Mouse (Mus musculus) T-cell, adult 2 months (primary cell): ENCODE measurements around the gene Siah1b.

Experiments used
- DNase-seq: peaks from one replicate; pipeline ENCODE4 v3.0.0; 2022; ENCODE audit warnings: low spot score

The Siah1b gene

DNA sequence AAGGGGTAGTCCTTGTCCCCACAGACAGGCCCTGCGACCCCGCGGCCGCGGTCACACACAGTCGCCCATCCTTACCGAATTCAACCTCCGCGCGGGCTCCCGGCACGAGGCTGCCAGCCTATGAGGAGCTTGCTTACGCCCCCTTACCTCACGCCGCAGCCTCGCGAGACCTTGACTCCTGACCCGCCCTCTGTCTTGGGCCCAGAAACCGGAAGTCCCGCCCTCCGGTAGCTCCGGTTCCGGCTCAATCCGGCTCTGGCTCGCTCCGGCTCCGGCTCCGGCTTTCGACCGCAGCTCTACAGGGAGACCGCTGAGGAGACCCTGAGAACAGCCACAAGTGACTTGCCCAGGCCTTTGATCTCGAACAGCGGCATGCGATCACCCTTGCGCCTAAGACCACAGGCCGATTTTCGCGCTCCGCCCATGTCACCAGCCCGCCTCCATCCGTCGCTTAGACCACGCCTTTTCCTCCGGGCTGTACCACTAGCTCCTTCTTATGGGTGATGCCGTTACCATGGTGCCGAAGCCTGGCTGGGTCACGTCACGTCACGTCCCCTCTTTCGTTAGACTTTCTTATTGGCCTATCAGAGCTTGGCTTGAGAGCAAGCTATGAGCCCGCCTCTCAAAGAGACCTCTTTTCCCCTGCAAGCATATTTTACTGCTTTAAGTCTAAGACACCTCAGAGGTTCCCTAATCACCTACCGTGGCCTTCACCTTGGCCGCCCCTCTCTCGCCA is at the start of gene Siah1b:
TSS of gene Siah1b (minus strand) at position 454 of the 736 bp plus-strand sequence.
- peak; percentile 91 for DNase-seq

DNA sequence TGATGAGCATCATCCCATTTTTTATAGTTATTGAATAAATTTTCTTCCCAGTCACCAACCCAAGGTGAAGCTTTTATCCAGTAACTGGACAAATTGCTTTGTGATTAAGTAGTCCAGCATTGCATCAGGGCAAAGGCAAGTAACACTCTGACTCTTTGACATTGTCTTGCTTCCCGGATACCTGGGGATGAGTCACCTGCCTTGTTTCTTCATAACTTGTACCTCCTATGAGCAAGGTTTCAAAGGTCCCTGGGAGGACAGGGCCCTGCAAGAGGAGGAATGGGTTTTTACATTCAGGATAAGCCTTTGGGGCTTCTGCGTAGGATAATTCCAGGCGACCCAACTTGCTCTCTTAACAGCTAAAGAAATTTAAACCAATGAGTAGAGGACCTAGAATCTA is 47.6 kb upstream of the Siah1b start:
- DNase-seq, result no peak

DNA sequence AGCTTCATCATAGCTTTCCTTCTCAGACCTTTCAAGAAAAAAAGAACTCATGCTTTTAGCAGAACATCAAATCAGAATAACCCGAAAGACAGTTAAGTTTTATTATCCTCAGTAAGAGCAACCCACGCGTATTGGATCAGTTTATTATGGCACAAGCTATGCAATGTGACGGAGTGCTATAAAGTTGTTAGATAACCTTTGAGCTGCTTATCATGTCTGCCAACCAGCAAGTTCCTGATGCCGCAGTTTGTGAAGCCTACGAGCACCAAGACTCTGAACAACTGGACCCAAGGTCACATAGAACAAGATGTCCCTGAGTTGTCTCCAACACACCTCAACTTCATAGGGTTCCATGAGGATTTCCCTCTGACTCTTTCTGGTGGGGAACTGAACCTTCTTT is 37.5 kb upstream of the Siah1b start:
- no peak for DNase-seq

DNA sequence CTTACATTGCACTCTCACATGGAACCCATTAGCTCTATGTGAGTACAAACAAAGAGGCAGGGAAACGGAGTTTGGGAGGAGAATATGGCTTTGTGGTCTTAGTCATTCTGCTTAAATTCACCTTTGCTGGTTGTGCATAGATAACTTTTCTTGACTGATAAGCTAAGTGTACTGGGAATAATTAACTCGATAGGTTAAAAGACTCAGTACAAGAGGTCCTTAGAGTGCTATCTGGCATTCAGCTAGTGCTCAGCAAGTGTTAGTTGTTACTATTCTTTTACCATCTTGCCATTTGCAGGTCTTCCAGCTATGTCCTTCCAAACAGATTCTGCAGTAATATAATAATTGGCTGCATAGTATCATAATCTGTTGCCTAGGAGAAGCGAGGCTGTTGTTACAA is 34.9 kb upstream of the Siah1b start:
- no peak for DNase-seq

DNA sequence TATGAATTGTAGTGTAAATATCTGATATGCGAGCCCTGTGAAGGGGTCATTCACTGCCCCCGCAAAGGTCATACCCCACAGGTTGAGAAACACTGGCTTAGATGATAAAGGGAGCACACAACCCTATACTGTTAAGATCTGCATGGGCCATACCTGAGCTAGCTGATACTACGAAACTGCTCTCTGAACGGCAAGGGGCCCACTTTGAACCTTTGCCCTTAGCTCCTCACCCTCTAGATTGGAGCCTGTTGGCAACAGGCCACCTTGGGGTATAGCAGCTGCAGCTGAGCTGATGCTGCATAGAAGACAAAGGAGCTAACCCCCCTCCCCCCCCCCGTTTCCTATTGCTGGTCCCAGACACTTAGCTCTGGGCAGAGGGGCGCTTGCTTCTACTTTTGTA is 26.4 kb upstream of the Siah1b start:
- no peak for DNase-seq

DNA sequence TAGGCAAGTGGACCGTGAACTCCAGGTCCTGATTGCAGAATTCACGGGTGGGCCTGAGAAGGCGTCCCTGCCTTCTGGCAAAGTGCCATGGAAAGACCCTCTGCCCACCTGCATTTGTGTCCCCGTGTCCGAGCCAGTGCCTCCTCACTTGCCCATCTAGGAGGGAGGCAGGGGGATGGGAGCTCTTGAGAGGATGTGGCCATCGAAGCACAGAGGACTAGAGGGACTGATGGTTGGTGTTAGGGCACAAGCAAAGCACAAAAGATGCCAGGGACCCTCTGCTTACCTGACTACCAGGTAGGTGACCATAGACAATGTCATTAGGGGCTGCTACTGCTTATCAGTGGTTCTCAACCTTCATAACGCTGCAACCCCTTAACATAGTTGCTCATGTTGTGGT is 25.9 kb upstream of the Siah1b start:
- no peak for DNase-seq

DNA sequence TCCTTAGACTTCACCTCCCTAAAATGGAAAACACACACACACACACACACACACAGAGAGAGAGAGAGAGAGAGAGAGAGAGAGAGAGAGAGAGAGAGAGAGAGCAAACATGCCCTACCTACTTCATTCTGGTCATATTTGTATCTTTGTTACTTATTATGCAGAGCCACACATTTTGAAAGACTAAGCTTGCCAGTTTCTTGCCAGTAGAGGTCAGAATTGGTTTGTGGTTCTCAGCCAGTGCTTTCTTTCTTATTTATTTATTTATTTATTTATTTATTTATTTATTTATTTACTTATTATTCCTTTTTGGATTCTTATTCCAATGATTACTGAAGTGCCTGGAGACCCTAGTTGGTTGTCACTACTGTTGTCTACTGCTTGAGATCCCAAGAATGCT is 25.2 kb upstream of the Siah1b start:
- no peak for DNase-seq

DNA sequence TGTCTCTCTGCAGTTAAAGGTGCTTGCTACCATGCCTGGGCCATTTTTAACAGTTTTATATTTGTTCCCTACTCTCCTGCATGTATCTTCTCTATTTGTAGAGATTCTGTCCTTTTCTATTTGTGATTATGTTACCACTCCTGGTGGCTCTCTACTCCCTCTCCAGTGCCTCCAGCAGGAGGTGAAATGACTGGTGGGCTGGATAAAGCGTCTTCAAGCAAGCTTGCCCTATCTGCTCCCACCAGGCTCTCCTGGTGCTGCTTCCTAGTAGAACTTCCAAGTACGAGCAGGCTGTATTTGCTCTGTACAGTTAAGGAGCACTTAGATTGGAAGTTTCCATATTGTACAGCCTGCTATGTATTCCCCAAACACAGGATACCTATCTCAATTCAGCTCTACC is 19.5 kb upstream of the Siah1b start:
- DNase-seq, result no peak

DNA sequence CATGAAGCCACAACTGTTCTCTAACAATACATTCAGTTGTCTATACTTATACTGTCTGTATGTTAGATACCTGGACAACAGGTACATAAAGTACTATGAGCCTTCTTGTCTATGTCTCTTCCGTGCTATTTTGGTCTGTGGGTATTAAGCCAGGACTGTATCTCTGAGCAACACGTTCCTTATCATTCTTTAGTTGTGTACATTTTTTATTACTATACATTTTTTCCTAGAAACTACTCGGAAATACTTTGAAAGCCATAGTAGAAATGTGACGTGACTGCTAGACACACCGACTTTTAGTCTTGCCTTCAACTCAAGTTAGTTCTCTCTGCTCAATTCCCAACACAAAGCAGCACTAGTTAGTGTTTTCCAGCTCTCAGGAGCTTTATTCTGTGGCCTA is 17.1 kb upstream of the Siah1b start:
- DNase-seq, result no peak

DNA sequence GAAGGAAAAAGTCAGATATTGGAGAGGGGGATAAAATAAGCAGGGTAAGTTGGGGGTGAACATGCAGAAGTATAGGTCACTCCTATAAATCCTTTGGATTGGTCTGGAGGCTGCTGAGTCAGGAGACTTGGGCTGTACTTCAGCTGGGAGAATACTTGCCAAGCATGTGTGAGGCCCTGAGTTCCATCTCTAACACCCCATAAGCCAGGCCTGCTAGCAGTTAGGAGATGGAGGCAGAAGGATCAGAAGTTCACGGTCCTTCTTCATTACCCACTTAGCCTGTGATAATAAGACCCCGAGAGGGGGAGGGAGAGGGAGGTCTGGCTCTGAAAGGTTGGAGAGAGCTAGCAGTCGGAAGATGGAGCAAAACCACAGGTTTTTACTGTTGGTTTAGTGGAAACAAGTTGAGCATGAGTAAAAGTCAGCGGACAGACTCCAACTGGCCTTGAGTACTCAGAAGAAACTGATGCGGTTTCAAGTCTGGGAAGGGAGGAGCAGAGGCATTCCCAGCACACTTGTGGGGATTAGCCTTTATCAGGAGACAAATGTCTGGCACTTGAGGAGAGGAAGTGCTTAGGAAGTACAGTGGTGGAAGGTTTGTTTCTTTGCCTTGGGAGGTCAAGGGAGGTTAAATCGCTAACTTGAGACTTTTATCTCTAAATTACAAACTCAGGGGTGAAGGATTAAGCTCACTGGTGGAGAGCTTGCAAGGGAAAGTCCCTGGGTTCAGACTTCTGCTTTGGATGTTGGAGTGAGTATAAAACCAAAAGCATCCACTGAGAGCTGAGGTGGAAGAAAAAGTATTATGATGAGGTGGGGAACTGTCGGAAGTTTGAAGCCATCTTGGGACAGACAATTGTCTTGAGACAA is 16.2 kb upstream of the Siah1b start:
- no peak for DNase-seq

DNA sequence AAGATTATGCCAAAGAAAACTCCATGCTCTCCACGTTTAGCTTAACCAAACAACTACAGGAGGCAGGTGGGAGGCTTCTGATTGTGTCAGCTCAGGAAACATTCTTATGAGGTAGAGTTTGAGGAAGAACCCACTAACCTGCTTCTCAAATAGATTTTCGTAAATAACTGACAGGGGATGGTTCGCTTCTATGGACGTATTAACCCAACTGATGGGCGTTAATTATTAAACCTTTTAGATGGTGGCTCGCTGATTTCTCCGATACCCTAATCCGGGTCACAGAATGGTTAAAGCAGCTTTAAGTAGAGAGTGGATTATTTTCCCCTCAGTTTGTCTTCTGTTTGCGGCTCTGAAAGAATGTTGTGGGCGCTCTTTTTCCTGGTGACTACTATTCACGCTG is 13.6 kb upstream of the Siah1b start:
- DNase-seq, result no peak

DNA sequence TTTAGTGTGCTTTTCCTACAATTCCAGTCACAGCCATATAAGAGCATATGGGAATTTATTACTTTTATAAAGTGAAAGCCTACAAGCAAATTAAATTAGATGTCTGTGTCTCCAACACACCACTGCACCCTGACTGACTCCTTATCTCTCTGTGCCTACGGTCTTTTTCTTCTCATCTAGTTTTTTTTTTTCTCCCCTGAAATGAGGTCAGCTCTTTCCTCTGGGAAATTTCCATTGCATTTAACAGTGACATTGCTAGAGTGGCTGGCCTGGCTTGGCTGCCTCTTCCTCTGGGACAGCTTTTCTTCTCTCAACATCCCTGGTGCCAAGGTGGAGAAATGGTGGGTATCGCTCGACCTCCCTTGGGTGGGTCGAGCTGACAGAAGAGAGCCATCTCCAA is 12.3 kb upstream of the Siah1b start, which contains the start of gene Cltrn:
TSS of gene Cltrn (plus strand) at position 249 of the 400 bp plus-strand sequence.
- no peak for DNase-seq

DNA sequence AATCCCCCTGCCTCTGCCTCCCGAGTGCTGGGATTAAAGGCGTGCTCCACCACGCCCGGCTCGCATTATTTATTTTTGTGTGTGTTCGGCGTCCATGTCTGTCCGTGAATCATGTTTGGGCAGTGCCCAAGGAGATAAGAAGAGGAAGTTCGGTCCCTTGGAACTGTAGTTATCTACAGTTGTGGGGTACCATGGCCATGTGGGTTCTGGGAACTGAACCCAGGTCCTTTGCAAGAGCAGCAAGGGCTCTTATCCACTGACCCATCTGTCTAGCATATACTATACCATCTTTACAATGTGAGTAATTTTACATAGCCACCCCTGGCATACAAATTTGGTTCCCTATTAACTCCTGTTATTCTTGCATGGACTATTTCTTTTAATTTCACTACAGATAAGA is 5.7 kb upstream of the Siah1b start:
- no peak for DNase-seq

DNA sequence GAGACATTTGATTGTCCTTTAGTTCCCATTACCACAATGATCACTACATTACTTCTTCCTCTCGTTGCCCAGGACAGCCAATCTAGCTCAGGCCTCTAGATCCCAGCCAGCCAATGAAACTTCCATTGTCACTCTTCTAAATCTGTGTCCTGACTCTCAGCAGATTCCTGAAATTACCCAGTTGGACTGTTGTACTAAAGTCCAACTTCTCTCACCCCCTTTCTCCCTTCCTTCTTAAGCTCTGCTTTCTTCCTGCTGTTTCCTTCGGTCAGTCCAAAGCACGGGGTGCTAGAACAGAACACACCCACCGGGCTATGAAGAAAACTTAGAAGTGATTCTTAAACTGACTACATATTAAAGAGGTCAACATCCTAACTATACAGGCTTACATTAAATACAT is 7.3 kb downstream of the Siah1b start:
- DNase-seq, result no peak

DNA sequence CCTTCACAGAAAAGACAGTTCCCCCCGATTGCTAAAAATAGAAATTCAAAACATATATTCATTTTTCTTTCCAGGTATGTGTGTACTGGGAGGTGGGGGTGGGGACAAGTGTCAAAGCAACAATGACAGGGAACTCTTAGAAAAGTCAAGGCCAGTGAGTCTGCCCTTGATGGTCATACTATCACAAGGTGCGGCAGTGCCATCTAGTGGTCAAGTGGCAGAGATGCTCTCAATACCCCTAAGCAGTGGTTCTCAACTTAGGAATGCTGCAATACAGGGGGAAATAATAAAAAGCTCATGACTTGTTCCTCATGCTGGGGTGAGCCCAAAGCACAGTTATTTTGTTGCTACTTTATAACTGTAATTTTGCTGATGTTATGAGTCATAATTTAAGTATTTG is 10.1 kb downstream of the Siah1b start:
- DNase-seq, result peak; percentile 48

DNA sequence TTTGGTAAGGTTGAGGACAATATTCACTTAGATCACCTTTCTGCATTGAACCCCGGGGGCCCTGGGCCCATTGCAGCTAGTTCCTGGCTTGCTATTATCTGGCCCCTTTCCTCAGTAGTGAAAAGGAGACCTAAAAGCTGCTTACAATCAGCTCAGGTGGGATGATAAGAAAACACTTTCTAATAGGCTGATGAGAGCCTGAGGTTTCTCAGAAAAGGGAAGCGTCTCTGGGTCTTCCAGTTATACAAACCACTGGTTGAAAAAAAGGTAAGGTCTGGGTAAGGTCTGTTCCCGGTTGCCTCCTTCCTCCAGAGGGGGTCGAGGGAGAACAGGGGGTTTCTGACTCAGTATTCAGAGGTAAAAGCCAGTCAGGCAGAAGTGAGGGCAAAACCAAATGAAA is 17.2 kb downstream of the Siah1b start:
- DNase-seq, result no peak

DNA sequence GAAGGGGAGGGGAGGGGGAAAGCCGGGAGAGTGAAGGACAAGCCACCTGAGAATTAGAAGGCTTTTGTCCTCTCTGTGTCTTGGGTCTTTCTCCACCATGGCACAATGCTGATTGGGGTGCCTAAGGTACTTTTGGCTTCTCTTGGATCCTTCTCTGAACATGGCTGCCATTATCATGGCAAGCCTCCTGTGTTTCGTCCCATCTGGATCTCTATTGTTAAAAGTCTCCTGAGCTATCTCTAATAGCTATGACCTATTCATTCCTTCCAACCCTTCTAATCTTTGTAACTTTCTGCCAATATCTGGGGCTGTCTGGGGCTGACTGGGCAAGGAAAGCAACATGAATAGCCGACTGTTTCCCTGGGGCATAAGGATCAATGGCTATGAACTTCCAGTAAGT is 17.8 kb downstream of the Siah1b start:
- DNase-seq, result no peak

DNA sequence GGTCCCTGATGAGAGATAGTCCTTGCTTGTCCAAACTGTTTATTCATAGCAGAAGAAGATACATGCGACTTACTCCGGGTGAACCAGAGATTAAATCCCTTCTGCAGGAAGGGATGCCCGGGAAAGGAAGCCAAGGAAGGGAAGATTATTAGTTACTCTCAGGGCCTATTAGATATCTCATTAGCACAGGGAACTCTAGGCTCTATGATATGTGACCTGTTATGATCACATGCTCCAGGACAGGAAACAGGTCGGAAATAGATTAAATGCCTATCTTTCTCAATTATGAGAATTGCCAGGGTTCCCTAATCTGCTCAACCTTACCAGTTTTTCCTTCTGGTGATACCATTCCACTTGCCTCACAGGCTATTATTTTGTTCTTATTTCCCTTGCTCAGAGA is 20.6 kb downstream of the Siah1b start:
- DNase-seq, result no peak

DNA sequence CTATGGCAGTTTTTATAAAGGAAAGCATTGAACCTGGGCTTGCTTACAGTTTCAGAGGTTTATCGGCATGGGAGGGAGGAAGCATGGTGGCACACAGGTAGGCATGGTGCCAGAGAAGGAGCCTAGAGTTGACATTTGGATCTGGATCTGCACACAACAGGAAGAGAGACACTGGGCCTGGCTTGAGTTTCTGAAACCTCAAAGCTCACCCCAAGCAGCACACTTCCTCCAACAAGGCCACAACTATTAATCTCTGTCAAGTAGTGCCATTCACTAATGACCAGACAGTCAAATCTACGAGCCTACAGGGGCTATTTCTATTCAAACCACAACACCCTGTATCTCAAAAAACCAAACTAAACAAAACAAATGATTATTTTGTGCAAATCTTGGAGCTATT is 29.6 kb downstream of the Siah1b start:
- no peak for DNase-seq

DNA sequence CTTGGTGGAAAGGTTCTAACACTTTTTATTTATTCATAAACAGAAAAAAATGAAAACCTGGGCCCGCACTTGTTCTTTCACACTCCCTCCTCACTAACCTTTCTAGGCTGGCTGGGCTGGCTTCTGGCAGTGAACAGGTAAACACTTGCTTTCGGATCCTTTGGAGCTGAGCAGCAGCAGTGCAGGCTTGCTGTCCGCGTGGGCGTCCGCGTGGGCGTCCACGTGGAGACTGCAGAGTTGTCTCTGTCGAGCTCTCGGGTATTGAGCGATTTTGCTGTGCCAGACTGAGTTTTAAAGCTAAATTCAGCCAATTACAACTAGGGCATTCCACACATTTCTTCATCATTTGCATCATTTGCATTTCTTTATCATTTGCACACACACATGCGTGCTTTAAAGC is 34.2 kb downstream of the Siah1b start:
- no peak for DNase-seq

DNA sequence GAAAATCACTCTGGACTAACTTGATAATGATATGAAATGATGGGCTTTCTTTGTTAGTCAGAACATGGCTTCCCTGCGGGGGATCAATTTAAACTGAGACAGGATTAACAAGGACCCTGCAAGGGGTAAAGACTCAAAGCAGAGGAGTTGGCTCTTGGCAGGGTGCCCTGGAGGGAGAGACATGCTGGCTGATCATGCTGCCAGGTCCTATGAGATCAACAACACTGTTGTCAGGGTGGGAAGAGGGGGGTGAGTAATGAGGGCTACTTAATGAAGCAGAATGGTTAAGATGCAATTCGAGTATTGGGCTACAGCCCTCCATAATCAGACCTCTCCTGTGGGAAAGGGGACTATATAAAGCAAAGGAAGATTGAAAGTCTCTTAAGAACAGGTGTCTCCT is 37.4 kb downstream of the Siah1b start:
- no peak for DNase-seq

DNA sequence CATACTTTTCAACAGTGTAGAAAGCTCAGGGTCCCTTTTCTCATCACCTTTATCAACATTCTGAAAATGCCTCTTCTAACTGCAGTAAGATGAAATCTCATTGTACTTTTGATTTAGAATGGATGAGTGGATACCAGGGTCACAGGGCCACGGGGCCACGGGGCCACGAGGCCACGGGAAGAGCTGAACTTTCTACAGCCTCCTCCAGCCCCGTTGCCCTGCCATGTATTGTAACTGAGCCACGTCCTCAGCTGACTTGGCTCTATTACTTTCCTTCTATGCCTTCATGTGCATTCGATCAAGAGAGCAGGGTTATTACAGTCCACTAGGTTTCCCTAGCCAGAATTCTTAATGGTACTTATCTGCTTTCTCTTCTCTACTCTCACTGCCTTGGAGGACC is 40.4 kb downstream of the Siah1b start:
- no peak for DNase-seq

DNA sequence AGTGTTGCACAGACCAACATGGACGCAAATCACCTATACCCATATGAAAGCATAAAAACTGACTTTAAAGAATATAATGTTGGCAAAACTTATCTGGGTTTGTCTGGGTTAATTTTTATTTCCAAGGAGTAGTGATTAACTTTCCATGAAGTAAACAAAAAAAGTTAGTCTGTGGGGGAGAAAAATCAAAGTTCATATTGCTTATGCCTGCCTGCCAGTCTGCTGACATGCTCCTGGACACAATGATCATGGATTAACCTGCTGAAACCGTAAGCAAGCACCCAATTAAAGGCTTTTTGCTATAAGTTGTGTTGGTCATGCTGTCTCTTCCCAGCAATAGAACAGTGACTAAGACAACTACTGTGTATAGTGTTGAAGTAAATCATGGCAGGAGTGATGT is 40.9 kb downstream of the Siah1b start:
- no peak for DNase-seq

DNA sequence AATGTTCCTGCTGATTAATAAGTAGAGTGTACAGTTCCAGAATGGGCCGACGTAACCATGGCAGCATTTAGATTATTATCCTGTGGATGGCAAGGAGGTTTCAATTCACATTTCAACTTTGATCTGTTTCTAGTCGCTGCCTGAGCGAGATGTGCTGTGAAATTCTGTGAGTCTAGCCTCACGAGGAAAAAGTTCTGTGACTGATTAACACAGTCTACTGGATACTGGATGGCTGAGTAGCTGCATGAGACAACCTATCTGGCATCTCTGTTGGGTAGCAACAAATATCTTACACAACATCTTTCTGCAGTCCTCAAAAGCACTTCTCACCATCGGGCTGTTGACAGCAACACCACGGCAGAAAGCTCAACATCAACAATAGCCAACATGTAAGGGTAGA is 43.8 kb downstream of the Siah1b start:
- DNase-seq, result no peak
